Mouse (Mus musculus) 3134 (cell line): ENCODE measurements at regions not wholly inside any gene's neighbourhood (a gene's known extent, or its start where the extent isn't known, plus 50 kb on each side); places are given as distances from the start of the nearest gene placed in this dataset.
"Not testable (repeated sequence)": the region's sequence is repeated elsewhere in the genome, so short reads cannot be mapped to it uniquely, and the experiment has no call there.

Source experiments
- DNase-seq: peaks from one replicate; pipeline ENCODE4 v3.0.0-alpha.2; 2011; ENCODE audit warnings: low spot score; ENCODE audit not compliant: insufficient read length; ENCODE audit errors: extremely low read depth

- DNase-seq, result no peak
Measured at GRCm38 (mm10) chr3:98968811-98969210, 75.8 kb upstream of the Hao2 start.

DNA sequence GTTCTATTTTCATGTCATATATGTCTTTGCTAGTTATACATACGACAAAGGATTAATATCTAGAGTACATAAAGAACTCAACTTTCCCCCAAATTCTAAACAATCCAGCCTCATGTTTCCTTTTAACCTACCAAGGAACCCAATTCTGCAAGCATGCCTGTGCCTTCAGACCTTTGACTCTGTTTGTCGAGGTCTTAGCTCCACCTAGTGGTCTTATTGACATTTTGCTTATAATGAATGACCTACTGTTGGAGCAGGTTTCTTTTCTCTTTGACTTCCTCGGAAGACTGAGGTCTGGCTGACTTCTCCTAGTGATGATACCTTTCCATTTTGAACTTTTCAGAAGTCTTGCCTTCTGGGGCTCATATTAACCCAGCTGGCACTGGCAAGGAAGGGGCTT lies 82.7 kb upstream of the Hao2 start:
- peak; percentile 14 for DNase-seq

GRCm38 (mm10) chr3:98982787-98983186 lies 89.7 kb upstream of the Hao2 start:
- no peak for DNase-seq

DNA sequence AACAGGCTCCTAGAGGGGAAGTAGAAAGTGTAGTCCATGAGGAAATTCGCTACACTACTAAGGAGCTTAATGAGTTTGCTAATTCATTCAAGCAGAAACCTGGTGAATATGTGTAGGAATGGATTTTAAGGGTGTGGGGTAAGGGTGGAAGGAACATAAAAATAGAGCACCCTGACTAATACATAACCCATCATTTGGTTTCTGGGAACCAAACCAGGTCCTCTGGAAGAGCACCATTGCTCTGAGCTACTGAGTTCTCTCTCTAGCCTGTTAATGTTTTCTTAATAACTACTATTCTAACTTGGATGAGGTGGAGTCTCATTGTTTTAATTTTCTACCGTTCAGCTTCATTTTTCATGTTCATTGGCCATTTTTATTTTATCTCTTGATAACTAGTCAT lies 94.2 kb upstream of the Hao2 start:
- DNase-seq, result not testable (repeated sequence)

DNA sequence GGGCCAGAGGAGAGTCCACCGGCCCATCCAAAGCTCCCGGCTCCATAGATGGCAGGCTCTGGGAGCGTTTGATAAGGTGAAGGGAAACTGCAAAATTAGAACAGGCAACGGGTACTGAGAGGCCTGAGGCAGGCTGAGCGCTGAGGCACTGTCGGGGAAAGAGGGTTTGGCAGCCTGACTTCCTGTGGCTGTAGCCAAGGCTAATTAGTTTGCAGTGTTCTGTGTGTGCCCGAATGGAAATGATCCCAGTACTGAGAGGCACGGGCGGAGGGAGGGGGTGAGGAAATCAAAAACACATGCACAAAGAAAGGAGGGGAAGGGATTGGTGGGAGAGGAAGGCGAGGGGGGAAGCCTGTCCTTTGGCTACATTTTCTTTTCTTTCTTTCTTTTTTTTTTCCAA lies 97.8 kb upstream of the Hao2 start:
- DNase-seq, result no peak

- DNase-seq, result no peak
Measured at GRCm38 (mm10) chr3:98991276-98991675, 98.2 kb upstream of the Hao2 start.

GRCm38 (mm10) chr3:98994086-98994485 lies 101.0 kb upstream of the Hao2 start:
- no peak for DNase-seq

DNA sequence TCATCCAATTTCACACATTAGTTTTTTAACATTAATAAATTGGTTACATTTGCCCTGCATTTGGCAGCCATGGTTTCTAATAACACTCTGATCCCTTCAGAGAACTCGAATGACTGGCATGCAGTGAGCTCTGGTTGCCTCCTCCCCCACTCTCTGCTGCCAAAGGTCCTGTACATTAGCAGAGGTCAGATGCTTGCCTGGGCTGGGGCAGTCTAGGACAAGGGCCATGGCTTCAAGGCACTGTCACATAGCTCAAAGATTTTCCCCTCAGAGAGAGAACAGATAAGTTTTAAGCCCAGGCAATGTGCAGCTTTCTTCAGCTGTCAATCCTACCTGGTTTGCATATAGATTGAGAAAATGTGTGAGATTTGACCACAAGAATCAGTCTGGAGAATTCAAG lies 110.2 kb upstream of the Wars2 start:
- no peak for DNase-seq

DNA sequence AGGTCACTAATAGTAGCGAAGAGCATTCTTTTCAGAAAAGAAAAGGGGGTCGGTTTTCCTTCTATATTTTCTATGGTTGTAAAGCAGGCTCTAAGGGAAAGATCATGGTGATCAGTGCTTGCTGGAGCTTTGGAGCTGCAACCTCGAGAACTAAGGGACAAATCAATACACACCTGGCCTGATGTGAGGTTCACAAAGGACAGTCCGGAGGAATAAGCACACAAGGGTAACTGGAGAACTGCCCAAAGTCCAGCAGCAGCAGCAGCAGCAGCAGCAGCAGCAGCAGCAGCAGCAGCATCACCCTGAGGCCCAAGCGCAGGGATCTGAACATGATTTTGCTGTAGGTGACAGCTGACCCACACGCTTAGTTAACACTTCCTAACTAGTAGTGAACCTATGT lies 94.7 kb upstream of the Wars2 start:
- DNase-seq, result no peak

DNA sequence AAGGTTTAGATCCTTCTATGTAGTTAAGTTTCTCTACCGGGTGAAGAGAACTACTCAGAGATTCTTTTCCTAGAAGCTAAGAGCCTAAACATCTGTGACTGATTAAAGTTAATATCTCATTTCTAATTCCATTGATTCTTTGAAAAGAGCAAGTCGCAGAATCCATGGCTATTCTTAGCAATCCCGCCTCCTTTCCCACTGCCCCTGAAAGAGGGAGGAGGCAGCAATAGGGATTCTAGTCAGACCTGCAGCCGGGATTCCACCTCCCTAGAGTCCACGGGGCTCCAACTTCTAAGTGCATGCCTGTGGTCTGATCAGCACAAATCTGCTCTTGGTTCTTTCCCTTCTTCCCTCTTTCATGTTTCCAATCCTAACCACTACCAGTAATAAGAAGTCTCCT lies 93.7 kb upstream of the Wars2 start:
- no peak for DNase-seq

DNA sequence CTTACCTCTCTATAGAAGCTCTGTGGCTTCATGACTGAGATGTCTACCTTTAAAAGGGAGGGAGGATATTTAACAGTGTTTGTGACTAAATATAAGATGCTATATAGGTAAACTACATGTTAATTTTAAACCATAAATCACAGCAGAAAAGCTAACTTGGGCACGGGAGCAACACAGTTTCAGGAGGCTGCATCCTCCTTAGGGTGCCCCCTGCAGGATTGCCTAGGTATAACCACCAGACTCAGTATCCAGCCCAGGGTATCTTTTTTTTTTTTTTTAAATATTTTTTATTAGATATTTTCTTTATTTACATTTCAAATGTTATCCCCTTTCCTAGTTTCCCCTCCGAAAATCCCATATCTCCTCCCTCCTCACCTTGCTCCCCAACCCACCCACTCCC lies 91.6 kb upstream of the Wars2 start:
- no peak for DNase-seq

DNA sequence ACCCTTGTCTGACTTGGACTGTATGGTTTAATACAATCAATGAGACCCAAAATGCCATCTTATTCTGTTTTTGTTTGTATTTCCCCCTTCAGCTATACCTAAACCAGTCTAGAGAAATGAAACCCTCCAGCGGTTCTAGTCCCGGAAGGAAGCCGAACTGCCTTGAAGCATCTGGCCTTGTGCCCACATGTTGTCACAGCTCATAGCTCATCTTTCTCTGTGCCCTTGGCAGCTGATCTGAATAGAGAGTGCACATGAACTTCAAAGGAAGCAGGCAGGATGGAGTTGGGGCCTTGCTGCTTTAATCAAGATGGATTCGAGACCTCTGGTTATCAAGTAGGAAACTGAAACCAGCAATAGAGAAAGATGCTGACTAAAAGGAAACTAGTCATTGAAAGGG lies 88.7 kb upstream of the Wars2 start:
- no peak for DNase-seq

DNA sequence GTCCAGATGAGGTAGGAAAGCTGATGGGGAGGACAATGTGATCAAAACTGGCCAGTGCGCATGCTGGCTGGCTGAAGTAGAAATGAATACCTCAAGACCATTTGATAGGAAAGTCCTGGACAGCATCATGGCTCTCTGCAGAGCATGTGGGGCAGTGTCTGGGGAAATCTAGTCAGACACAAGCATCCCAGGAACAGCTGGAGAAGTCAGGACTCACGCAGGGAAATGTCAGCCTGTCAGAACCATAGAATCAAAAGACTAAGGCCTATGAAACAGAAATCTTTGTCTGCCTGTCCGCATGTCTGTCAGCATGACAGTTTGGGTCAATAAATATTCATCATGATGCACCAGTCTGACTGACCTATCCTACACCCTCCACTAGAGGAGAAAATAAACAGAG lies 73.7 kb upstream of the Wars2 start:
- no peak for DNase-seq
